Mouse (Mus musculus): ENCODE data around the gene Mtg1.

- TF ChIP-seq POLR2A (IDR thresholded peaks at IDR 0.05; ENCODE audit: borderline replicate concordance, extremely low read depth, insufficient read depth, insufficient read length, poor library complexity, severe bottlenecking) (no peak), CTCF (IDR thresholded peaks at IDR 0.05; ENCODE audit: borderline replicate concordance, extremely low read depth, insufficient read depth, insufficient read length) (0 out of 2 replicates have a peak, but pooled peaks have one; percentile 16)
These were observed 51.3 kb downstream of the Mtg1 start for GRCm38 (mm10) chr7:140188391-140189328.
